Mouse (Mus musculus) neural tube, embryonic 13.5 days (tissue): Measurements from ENCODE around the gene C1qtnf5. TPM values are rescaled to one million over a fixed set of nuclear protein-coding genes. Genes with fewer than 3 reads are reported as not detected.
A peak's percentile ranks its signal among the peaks of the same experiment; 100 is the strongest.
"Not testable (repeated sequence)": the region's sequence is repeated elsewhere in the genome, so short reads cannot be mapped to it uniquely, and the experiment has no call there.

Experiments
- ATAC-seq: fragments of 200-750 bp; cut with Nextera tagmentation; 2 replicates; pipeline ENCODE4 v1.8.0; 2017; ENCODE audit warnings: low read depth, mild to moderate bottlenecking, moderate TSS enrichment, moderate library complexity
- H3K27ac ChIP-seq: fragments of 300-500 bp; sonication (generic); replicated peaks from 2 replicates; pipeline ENCODE4 v1.5.1; 2015; ENCODE audit warnings: moderate library complexity, mild to moderate bottlenecking, inconsistent platforms
- H3K27me3 ChIP-seq: fragments of 300-500 bp; sonication (generic); 2 replicates; pipeline ENCODE4 v1.6.1; 2015; ENCODE audit warnings: mild to moderate bottlenecking, inconsistent platforms
- H3K36me3 ChIP-seq: fragments of 300-500 bp; sonication (generic); 2 replicates; pipeline ENCODE4 v1.6.1; 2015; ENCODE audit warnings: mild to moderate bottlenecking, inconsistent platforms
- H3K4me1 ChIP-seq: fragments of 300-500 bp; sonication (generic); replicated peaks from 2 replicates; pipeline ENCODE4 v1.6.1; 2015; ENCODE audit warnings: inconsistent platforms
- H3K4me2 ChIP-seq: fragments of 300-500 bp; sonication (generic); 2 replicates; pipeline ENCODE4 v1.6.1; 2015; ENCODE audit warnings: inconsistent platforms, mild to moderate bottlenecking, moderate library complexity
- H3K4me3 ChIP-seq: fragments of 300-500 bp; sonication (generic); 2 replicates; pipeline ENCODE4 v1.5.1; 2015; ENCODE audit warnings: mild to moderate bottlenecking, inconsistent platforms
- H3K9ac ChIP-seq: fragments of 300-500 bp; sonication (generic); 2 replicates; pipeline ENCODE4 v1.6.1; 2015; ENCODE audit warnings: moderate library complexity, mild to moderate bottlenecking, inconsistent platforms
- H3K9me3 ChIP-seq: fragments of 300-500 bp; sonication (generic); 2 replicates; pipeline ENCODE4 v1.6.1; 2016; ENCODE audit warnings: inconsistent platforms
- WGBS: fragments of 180-500 bp; shearing (Covaris S2); methylation state at CpG from one replicate; pipeline ENCODE4 v1.1.7; 2015; 5-methylcytosine and 5-hydroxymethylcytosine counted together
- polyA plus RNA-seq: library from polyadenylated mRNA; unstranded; fragments of >200 nt; fragmentation: Nextera tagmentation; extraction: Ambion mirVana; gene quantifications from 2 replicates; pipeline ENCODE4 v1.2.1, GENCODE M21; 2015

The C1qtnf5 gene
- polyA plus RNA-seq, 1 experiment from 2014 or later, result 3.6 TPM

GRCm38 (mm10) chr9:44111909-44112308, 4.9 kb downstream of the C1qtnf5 start:
- H3K4me3 ChIP-seq, result not testable (repeated sequence)
- 85% methylated on average over 10 of the region's 12 CpGs for WGBS

GRCm38 (mm10) chr9:44113105-44113789, 6.2 kb downstream of the C1qtnf5 start, which contains the start of the genes Gm49380 and Rnf26:
Gm49380 (minus strand) TSS chr9:44113500.
Rnf26 (minus strand) TSS chr9:44113517.
- peak within 1 kb of the TSS; percentile 72 for H3K4me3 ChIP-seq
- peak; percentile 96 for ATAC-seq
- no peaks in the 10 kb centered on the region for H3K27me3 ChIP-seq
- H3K36me3 ChIP-seq, result no peaks in the 10 kb centered on the region
- no peak within 1 kb of the TSS for H3K27ac ChIP-seq
- peaks cover 46% of the 10 kb centered on the region for H3K4me1 ChIP-seq
- H3K4me2 ChIP-seq, result peak within 1 kb of the TSS; percentile 60
- H3K9me3 ChIP-seq, result no peaks in the 10 kb centered on the region
- under 1% methylated on average over 47 of the region's 51 CpGs for WGBS
- H3K9ac ChIP-seq, result peak within 1 kb of the TSS; percentile 84

More at GRCm38 (mm10) chr9:44111909-44112308, 4.9 kb downstream of the C1qtnf5 start:
- H3K9me3 ChIP-seq, H3K36me3 ChIP-seq, H3K27ac ChIP-seq, H3K27me3 ChIP-seq, H3K9ac ChIP-seq, ATAC-seq: not testable (repeated sequence)
- Histone ChIP-seq H3K4me2 (peak overlapping the region; percentile 60), H3K4me1 (peaks cover 59% of the 10 kb centered on the region)

- H3K27ac ChIP-seq, result no peak overlapping the region
- peaks cover 34% of the 10 kb centered on the region for H3K4me1 ChIP-seq
- no peak for ATAC-seq
- H3K4me2 ChIP-seq, result no peak overlapping the region
- no peaks in the 10 kb centered on the region for H3K36me3 ChIP-seq
- WGBS, result 88% methylated on average over 2 of the region's 2 CpGs
- no peaks in the 10 kb centered on the region for H3K27me3 ChIP-seq
- H3K4me3 ChIP-seq, result no peak overlapping the region
- H3K9ac ChIP-seq, result no peak overlapping the region
- no peaks in the 10 kb centered on the region for H3K9me3 ChIP-seq
Measured at GRCm38 (mm10) chr9:44114453-44114852, 7.4 kb downstream of the C1qtnf5 start.

GRCm38 (mm10) chr9:44115599-44115998, 8.6 kb downstream of the C1qtnf5 start:
- Histone ChIP-seq H3K4me2 (no peak overlapping the region), H3K4me1 (peaks cover 22% of the 10 kb centered on the region), H3K4me3 (no peak overlapping the region), H3K9me3 (no peaks in the 10 kb centered on the region), H3K27me3 (no peaks in the 10 kb centered on the region), H3K36me3 (no peaks in the 10 kb centered on the region), H3K9ac (no peak overlapping the region), H3K27ac (no peak overlapping the region)
- WGBS, result 91% methylated on average over 9 of the region's 9 CpGs
- no peak for ATAC-seq

- H3K4me3 ChIP-seq, result no peak overlapping the region
- peaks cover 18% of the 10 kb centered on the region for H3K4me1 ChIP-seq
- H3K36me3 ChIP-seq, result no peaks in the 10 kb centered on the region
- no peaks in the 10 kb centered on the region for H3K9me3 ChIP-seq
- no peaks in the 10 kb centered on the region for H3K27me3 ChIP-seq
- WGBS, result 88% methylated on average over 4 of the region's 4 CpGs
- H3K4me2 ChIP-seq, result no peak overlapping the region
- H3K9ac ChIP-seq, result no peak overlapping the region
- ATAC-seq, result no peak
- H3K27ac ChIP-seq, result no peak overlapping the region
Measured at GRCm38 (mm10) chr9:44116182-44116581, 9.1 kb downstream of the C1qtnf5 start.

GRCm38 (mm10) chr9:44119011-44119410, 12.0 kb downstream of the C1qtnf5 start:
- H3K4me3 ChIP-seq, result no peak overlapping the region
- no peaks in the 10 kb centered on the region for H3K36me3 ChIP-seq
- H3K27me3 ChIP-seq, result no peaks in the 10 kb centered on the region
- H3K27ac ChIP-seq, result no peak overlapping the region
- H3K4me1 ChIP-seq, result 0 out of 2 replicates have a peak, but pooled peaks cover 2% of the 10 kb centered on the region
- H3K9ac ChIP-seq, result no peak overlapping the region
- WGBS, result 50% methylated on average over 5 of the region's 5 CpGs
- H3K9me3 ChIP-seq, result no peaks in the 10 kb centered on the region
- no peak for ATAC-seq
- no peak overlapping the region for H3K4me2 ChIP-seq

GRCm38 (mm10) chr9:44119948-44120465, 13.0 kb downstream of the C1qtnf5 start:
- Histone ChIP-seq H3K9me3 (no peaks in the 10 kb centered on the region), H3K27me3 (no peaks in the 10 kb centered on the region), H3K4me2 (no peak overlapping the region), H3K4me1 (0 out of 2 replicates have a peak, but pooled peaks cover 2% of the 10 kb centered on the region), H3K4me3 (no peak overlapping the region), H3K9ac (no peak overlapping the region), H3K36me3 (no peaks in the 10 kb centered on the region), H3K27ac (no peak overlapping the region)
- 83% methylated on average over 8 of the region's 8 CpGs for WGBS
- ATAC-seq, result no peak

- 62% methylated on average over 6 of the region's 6 CpGs for WGBS
- Histone ChIP-seq H3K4me2 (no peak overlapping the region), H3K4me3 (no peak overlapping the region), H3K4me1 (peaks cover 18% of the 10 kb centered on the region), H3K27ac (no peak overlapping the region), H3K36me3 (no peaks in the 10 kb centered on the region), H3K9me3 (no peaks in the 10 kb centered on the region), H3K9ac (no peak overlapping the region), H3K27me3 (peaks cover 7% of the 10 kb centered on the region; the same call in 1 of the 2 replicates)
- ATAC-seq, result no peak
Measured at GRCm38 (mm10) chr9:44124317-44124716, 17.3 kb downstream of the C1qtnf5 start.

- no peaks in the 10 kb centered on the region for H3K9me3 ChIP-seq
- peaks cover 9% of the 10 kb centered on the region; the same call in 1 of the 2 replicates for H3K27me3 ChIP-seq
- H3K36me3 ChIP-seq, result no peaks in the 10 kb centered on the region
- no peak overlapping the region for H3K9ac ChIP-seq
- WGBS, result 66% methylated on average over 5 of the region's 5 CpGs
- no peak for ATAC-seq
- peaks cover 24% of the 10 kb centered on the region for H3K4me1 ChIP-seq
- no peak overlapping the region for H3K27ac ChIP-seq
- H3K4me2 ChIP-seq, result no peak overlapping the region
- H3K4me3 ChIP-seq, result no peak overlapping the region
Measured at GRCm38 (mm10) chr9:44125026-44125425, 18.0 kb downstream of the C1qtnf5 start.

GRCm38 (mm10) chr9:44125546-44126428, 18.7 kb downstream of the C1qtnf5 start:
- H3K4me2 ChIP-seq, result peak overlapping the region; percentile 27; the same call in 1 of the 2 replicates
- peak; percentile 57; the same call in 1 of the 2 replicates for ATAC-seq

GRCm38 (mm10) chr9:44126746-44127145, 19.7 kb downstream of the C1qtnf5 start:
- ATAC-seq, result no peak
- Histone ChIP-seq H3K4me1 (peaks cover 32% of the 10 kb centered on the region), H3K27ac (peak overlapping the region; percentile 20; the same call in 1 of the 2 replicates), H3K36me3 (no peaks in the 10 kb centered on the region), H3K9me3 (no peaks in the 10 kb centered on the region), H3K9ac (no peak overlapping the region), H3K4me2 (no peak overlapping the region), H3K27me3 (peaks cover 23% of the 10 kb centered on the region), H3K4me3 (no peak overlapping the region)
- WGBS, result 78% methylated on average over 3 of the region's 3 CpGs

More at GRCm38 (mm10) chr9:44125546-44126428, 18.7 kb downstream of the C1qtnf5 start:
- Histone ChIP-seq H3K9ac (no peak overlapping the region), H3K9me3 (no peaks in the 10 kb centered on the region), H3K4me3 (no peak overlapping the region), H3K36me3 (no peaks in the 10 kb centered on the region), H3K4me1 (peaks cover 32% of the 10 kb centered on the region), H3K27ac (peak overlapping the region; percentile 20; the same call in 1 of the 2 replicates), H3K27me3 (peaks cover 14% of the 10 kb centered on the region; the same call in 1 of the 2 replicates)
- WGBS, result 28% methylated on average over 18 of the region's 18 CpGs

- Histone ChIP-seq H3K9ac (no peak overlapping the region), H3K4me2 (no peak overlapping the region), H3K36me3 (no peaks in the 10 kb centered on the region), H3K4me1 (peaks cover 32% of the 10 kb centered on the region), H3K9me3 (no peaks in the 10 kb centered on the region), H3K27ac (no peak overlapping the region), H3K27me3 (peaks cover 30% of the 10 kb centered on the region), H3K4me3 (no peak overlapping the region)
- ATAC-seq, result no peak
- 47% methylated on average over 3 of the region's 3 CpGs for WGBS
Measured at GRCm38 (mm10) chr9:44127351-44127801, 20.3 kb downstream of the C1qtnf5 start.
